Mouse (Mus musculus): ENCODE data around the gene Rnf182. TPM values are rescaled to one million over a fixed set of nuclear protein-coding genes. Genes with fewer than 3 reads are reported as not detected.

Rnf182 gene
- polyA plus RNA-seq, 1 experiment from 2014 or later = 5.2 TPM

GRCm38 (mm10) chr13:43716514-43717036 lies 101.1 kb downstream of the Rnf182 start:
- DNase-seq (ENCODE audit: low spot score) = no peak
- Histone ChIP-seq H3K4me1 (ENCODE audit: control insufficient read depth, insufficient read depth, low read length) (no peaks in the 10 kb centered on the region), H3K4me2 (ENCODE audit: low read depth) (no peak overlapping the region), H3K9me3 (ENCODE audit: control insufficient read depth, low read length) (no peaks in the 10 kb centered on the region), H3K27ac (ENCODE audit: low read depth, low read length) (no peak overlapping the region), H3K4me3 (ENCODE audit: low read depth, low read length) (no peak overlapping the region), H3K9ac (ENCODE audit: low read length) (no peak overlapping the region), H3K27me3 (ENCODE audit: control insufficient read depth, insufficient read depth, low read length) (no peaks in the 10 kb centered on the region), H3K36me3 (ENCODE audit: control insufficient read depth, insufficient read depth, low read length) (no peaks in the 10 kb centered on the region)
- ATAC-seq (ENCODE audit: insufficient read depth, low FRiP score, low TSS enrichment) = no peak
- 53% methylated on average over 6 of the region's 6 CpGs for WGBS

- DNase-seq (ENCODE audit: low spot score) (no peak), ATAC-seq (ENCODE audit: insufficient read depth, low FRiP score, low TSS enrichment) (no peak)
- 94% methylated on average over 7 of the region's 7 CpGs for WGBS
- H3K4me1 ChIP-seq (ENCODE audit: control insufficient read depth, insufficient read depth, low read length) = no peaks in the 10 kb centered on the region
- H3K27me3 ChIP-seq (ENCODE audit: control insufficient read depth, insufficient read depth, low read length) = no peaks in the 10 kb centered on the region
- no peak overlapping the region for H3K27ac ChIP-seq (ENCODE audit: low read depth, low read length)
- H3K4me3 ChIP-seq (ENCODE audit: low read depth, low read length) = no peak overlapping the region
- H3K36me3 ChIP-seq (ENCODE audit: control insufficient read depth, insufficient read depth, low read length) = no peaks in the 10 kb centered on the region
- H3K9ac ChIP-seq (ENCODE audit: low read length) = no peak overlapping the region
- no peak overlapping the region for H3K4me2 ChIP-seq (ENCODE audit: low read depth)
- no peaks in the 10 kb centered on the region for H3K9me3 ChIP-seq (ENCODE audit: control insufficient read depth, low read length)
These were observed 102.7 kb downstream of the Rnf182 start for GRCm38 (mm10) chr13:43718173-43718572.

GRCm38 (mm10) chr13:43720496-43720895 lies 105.0 kb downstream of the Rnf182 start:
- no peak overlapping the region for H3K27ac ChIP-seq (ENCODE audit: low read depth, low read length)
- H3K4me1 ChIP-seq (ENCODE audit: control insufficient read depth, insufficient read depth, low read length) = no peaks in the 10 kb centered on the region
- DNase-seq (ENCODE audit: low spot score) (no peak), ATAC-seq (ENCODE audit: insufficient read depth, low FRiP score, low TSS enrichment) (no peak)
- no peak overlapping the region for H3K4me2 ChIP-seq (ENCODE audit: low read depth)
- no peaks in the 10 kb centered on the region for H3K36me3 ChIP-seq (ENCODE audit: control insufficient read depth, insufficient read depth, low read length)
- H3K9me3 ChIP-seq (ENCODE audit: control insufficient read depth, low read length) = no peaks in the 10 kb centered on the region
- no peak overlapping the region for H3K4me3 ChIP-seq (ENCODE audit: low read depth, low read length)
- no peaks in the 10 kb centered on the region for H3K27me3 ChIP-seq (ENCODE audit: control insufficient read depth, insufficient read depth, low read length)
- no peak overlapping the region for H3K9ac ChIP-seq (ENCODE audit: low read length)
- WGBS = 71% methylated on average over 8 of the region's 8 CpGs

Other genes with a start within 250 kb of the Rnf182 start
- gene Nol7, start 217.3 kb upstream of the Rnf182 start, polyA plus RNA-seq (2014; fragmentation: Nextera tagmentation; extraction: Ambion mirVana) = 172 and 184 TPM in 2 replicates
- gene Ranbp9, start 134.4 kb upstream of the Rnf182 start, polyA plus RNA-seq (2014; fragmentation: Nextera tagmentation; extraction: Ambion mirVana) = 10.9 and 12.5 TPM in 2 replicates
- 10.5 and 14.7 TPM in 2 replicates for gene Mcur1, start 55.5 kb upstream of the Rnf182 start, polyA plus RNA-seq (2014; fragmentation: Nextera tagmentation; extraction: Ambion mirVana)
- 16.0 and 18.9 TPM in 2 replicates for gene Cd83, start 169.1 kb downstream of the Rnf182 start, polyA plus RNA-seq (2014; fragmentation: Nextera tagmentation; extraction: Ambion mirVana)

All from neural tube, embryonic 11.5 days (tissue).